In genomic region chr11:19013141-19014112, GRCm38 (mm10) we compare ENCODE assay signal across 9 mouse cellular contexts. TPM values are rescaled to one million over a fixed set of nuclear protein-coding genes. Genes with fewer than 3 reads are reported as not detected.
DNase-seq lines count a peak whose midpoint lies in the region; ATAC-seq and TF ChIP-seq lines count a peak whose summit lies in the region.
"Had no signal": no experiment of that assay in that cellular context is flagged by ENCODE, and none has a peak within 500 bp of the region (broad histone marks: within the 10 kb centered on the region; RNA-seq: fewer than 3 reads in every experiment).

No protein-coding gene starts in this region.

- WGBS in liver, embryonic 11.5 days, result 21% methylated on average over 25 of the region's 25 CpGs
- WGBS in embryonic facial prominence, embryonic 11.5 days, result 6% methylated on average over 25 of the region's 25 CpGs
- 7% methylated on average over 25 of the region's 25 CpGs for WGBS in hindbrain, embryonic 10.5 days
- 12% methylated on average over 25 of the region's 25 CpGs for WGBS in lung, embryonic 14.5 days
- WGBS in stomach, embryonic 15.5 days, result 10% methylated on average over 25 of the region's 25 CpGs

- H3K4me3 ChIP-seq in liver, embryonic 11.5 days (ENCODE audit: low read depth, low read length), result peak overlapping the region; percentile 70
- H3K4me3 ChIP-seq in embryonic facial prominence, embryonic 11.5 days (ENCODE audit: low read depth, low read length), result peak overlapping the region; percentile 62
- peak overlapping the region; percentile 82 for H3K4me3 ChIP-seq in hindbrain, embryonic 10.5 days
- peak overlapping the region; percentile 62 for H3K4me3 ChIP-seq in lung, embryonic 14.5 days (ENCODE audit: low read depth, low read length)
- peak overlapping the region; percentile 73 for H3K4me3 ChIP-seq in stomach, embryonic 15.5 days (replicated peaks)

- H3K4me2 ChIP-seq in liver, embryonic 11.5 days, result peak overlapping the region; percentile 98
- H3K4me2 ChIP-seq in embryonic facial prominence, embryonic 11.5 days (ENCODE audit: low read depth, low read length), result peak overlapping the region; percentile 82
- H3K4me2 ChIP-seq in lung, embryonic 14.5 days, result peak overlapping the region; percentile 62
- H3K4me2 ChIP-seq in stomach, embryonic 15.5 days, result peak overlapping the region; percentile 69

- DNase-seq in liver, embryonic 11.5 days (ENCODE audit: low spot score), result peak; percentile 44
- no peak for DNase-seq in liver
- DNase-seq in embryonic facial prominence, embryonic 11.5 days (ENCODE audit: low spot score), result peak; percentile 49
- DNase-seq in hindbrain, embryonic 10.5 days (ENCODE audit: low spot score), result peak; percentile 54
- DNase-seq in lung, embryonic 14.5 days, result peak; percentile 71
- DNase-seq in frontal cortex, postnatal 14 days (ENCODE audit: low spot score in 2 of 2), result no peak
- DNase-seq in right cerebral cortex, postnatal 36 days (ENCODE audit: low spot score in 2 of 2), result no peak

- peak overlapping the region; percentile 80 for H3K9ac ChIP-seq in liver, embryonic 11.5 days (ENCODE audit: low read depth, low read length)
- peak overlapping the region; percentile 89 for H3K9ac ChIP-seq in embryonic facial prominence, embryonic 11.5 days (replicated peaks; ENCODE audit: low read length)
- peak overlapping the region; percentile 86 for H3K9ac ChIP-seq in lung, embryonic 14.5 days
- peak overlapping the region; percentile 83; the same call in 1 of the 2 replicates for H3K9ac ChIP-seq in stomach, embryonic 15.5 days

- no peak for ATAC-seq in liver, embryonic 11.5 days (replicated peaks; ENCODE audit: low FRiP score)
- ATAC-seq in embryonic facial prominence, embryonic 11.5 days (replicated peaks; ENCODE audit: insufficient number of reproducible peaks, low FRiP score, low TSS enrichment, low read depth), result no peak
- ATAC-seq in lung, embryonic 14.5 days (ENCODE audit: insufficient read depth), result peak; percentile 32
- ATAC-seq in stomach, embryonic 15.5 days (ENCODE audit: insufficient read depth, low FRiP score, low read depth), result no peak; the same call in 1 of the 2 replicates
- ATAC-seq: Patski had no signal

- H3K27me3 ChIP-seq in liver, embryonic 11.5 days (replicated peaks; ENCODE audit: control insufficient read depth, insufficient read depth, low read length), result no peaks in the 10 kb centered on the region
- H3K27me3 ChIP-seq in embryonic facial prominence, embryonic 11.5 days (ENCODE audit: control insufficient read depth, insufficient read depth, low read length), result peaks cover 12% of the 10 kb centered on the region
- peaks cover 38% of the 10 kb centered on the region for H3K27me3 ChIP-seq in hindbrain, embryonic 10.5 days (ENCODE audit: insufficient read depth, poor library complexity, severe bottlenecking)
- no peaks in the 10 kb centered on the region for H3K27me3 ChIP-seq in lung, embryonic 14.5 days (ENCODE audit: insufficient read depth, low read length)
- no peaks in the 10 kb centered on the region for H3K27me3 ChIP-seq in stomach, embryonic 15.5 days (replicated peaks)
- H3K27me3 ChIP-seq: Patski had no signal

- H3K4me1 ChIP-seq in liver, embryonic 11.5 days (replicated peaks; ENCODE audit: control insufficient read depth, insufficient read depth, low read length), result peaks cover 21% of the 10 kb centered on the region
- H3K4me1 ChIP-seq in embryonic facial prominence, embryonic 11.5 days (ENCODE audit: control insufficient read depth, insufficient read depth, low read length), result no peaks in the 10 kb centered on the region; the same call in 1 of the 2 replicates
- H3K4me1 ChIP-seq in hindbrain, embryonic 10.5 days (replicated peaks), result peaks cover 65% of the 10 kb centered on the region
- no peaks in the 10 kb centered on the region for H3K4me1 ChIP-seq in lung, embryonic 14.5 days (ENCODE audit: insufficient read depth)
- H3K4me1 ChIP-seq in stomach, embryonic 15.5 days, result peaks cover 4% of the 10 kb centered on the region; the same call in 1 of the 2 replicates

- no peaks in the 10 kb centered on the region for H3K9me3 ChIP-seq in liver, embryonic 11.5 days (ENCODE audit: control insufficient read depth, low read length)
- H3K9me3 ChIP-seq in embryonic facial prominence, embryonic 11.5 days (replicated peaks; ENCODE audit: control insufficient read depth, low read length), result no peaks in the 10 kb centered on the region
- H3K9me3 ChIP-seq in hindbrain, embryonic 10.5 days, result no peaks in the 10 kb centered on the region
- H3K9me3 ChIP-seq in lung, embryonic 14.5 days (ENCODE audit: low read depth, low read length), result no peaks in the 10 kb centered on the region
- H3K9me3 ChIP-seq in stomach, embryonic 15.5 days, result no peaks in the 10 kb centered on the region

- H3K36me3 ChIP-seq in liver, embryonic 11.5 days (ENCODE audit: control insufficient read depth, insufficient read depth, low read length), result no peaks in the 10 kb centered on the region
- H3K36me3 ChIP-seq in embryonic facial prominence, embryonic 11.5 days (replicated peaks; ENCODE audit: control insufficient read depth, insufficient read depth, low read depth, low read length), result no peaks in the 10 kb centered on the region
- H3K36me3 ChIP-seq in hindbrain, embryonic 10.5 days, result peaks cover 52% of the 10 kb centered on the region
- peaks cover 65% of the 10 kb centered on the region for H3K36me3 ChIP-seq in lung, embryonic 14.5 days (ENCODE audit: insufficient read depth)
- H3K36me3 ChIP-seq in stomach, embryonic 15.5 days, result no peaks in the 10 kb centered on the region; the same call in 1 of the 2 replicates

- no peak for TF ChIP-seq CTCF in lung, embryonic 14.5 days (IDR thresholded peaks at IDR 0.05; ENCODE audit: low read depth)

- H3K27ac ChIP-seq in liver, embryonic 11.5 days (ENCODE audit: low read depth, low read length), result peak overlapping the region; percentile 82
- peak overlapping the region; percentile 97 for H3K27ac ChIP-seq in embryonic facial prominence, embryonic 11.5 days (replicated peaks; ENCODE audit: low read depth, low read length)
- peak overlapping the region; percentile 100 for H3K27ac ChIP-seq in hindbrain, embryonic 10.5 days
- peak overlapping the region; percentile 100 for H3K27ac ChIP-seq in lung, embryonic 14.5 days (ENCODE audit: low read depth)
- H3K27ac ChIP-seq in stomach, embryonic 15.5 days, result peak overlapping the region; percentile 87

RNA-seq across cellular contexts. Expression of gene Meis1, which starts 5.4 kb away (rescaled TPM):
- 44.7 and 46.6 TPM in 2 replicates for polyA plus RNA-seq in liver, embryonic 11.5 days (2014; fragmentation: Nextera tagmentation; extraction: Ambion mirVana)
- 89.8 and 91.2 TPM in 2 replicates for polyA plus RNA-seq in embryonic facial prominence, embryonic 11.5 days (2014; fragmentation: Nextera tagmentation; extraction: Ambion mirVana)
- polyA plus RNA-seq in hindbrain, embryonic 10.5 days (2016; fragmentation: Nextera tagmentation; extraction: Ambion mirVana), result 92.9 and 123 TPM in 2 replicates
- polyA plus RNA-seq in lung, embryonic 14.5 days (2014; fragmentation: Nextera tagmentation; extraction: Ambion mirVana), result 122 and 132 TPM in 2 replicates
- 139 and 150 TPM in 2 replicates for polyA plus RNA-seq in stomach, embryonic 15.5 days (2015; fragmentation: Nextera tagmentation; extraction: Ambion mirVana)

Comparison
In these comparisons a context has a peak if more than half of its experiments do, and no peak if none do; other contexts are left out.
1. DNase-seq: peak in liver, embryonic 11.5 days (single experiment), embryonic facial prominence, embryonic 11.5 days (single experiment), hindbrain, embryonic 10.5 days (single experiment) and lung, embryonic 14.5 days (single experiment); none in liver (single experiment), frontal cortex, postnatal 14 days (0 of 2) and right cerebral cortex, postnatal 36 days (0 of 2).
2. Peak in every context shown above with its lines, with median percentiles within 50 percentile points of each other: H3K27ac ChIP-seq, H3K4me2 ChIP-seq, H3K4me3 ChIP-seq and H3K9ac ChIP-seq.